Mouse (Mus musculus) layer of hippocampus, adult 9-11 months (tissue): Measurements from ENCODE around the gene Snrpd3.
"Not testable (repeated sequence)": the region's sequence is repeated elsewhere in the genome, so short reads cannot be mapped to it uniquely, and the experiment has no call there.

ENCODE experiments used
- DNase-seq: peaks from one replicate; pipeline ENCODE4 v3.0.0; 2022

The Snrpd3 gene

GRCm38 (mm10) chr10:75517073-75517757, at the start of gene Snrpd3:
Gene Snrpd3 (plus strand): TSS chr10:75517551.
- peak; percentile 96 for DNase-seq

GRCm38 (mm10) chr10:75473411-75473810, 43.9 kb upstream of the Snrpd3 start:
- no peak for DNase-seq

DNA sequence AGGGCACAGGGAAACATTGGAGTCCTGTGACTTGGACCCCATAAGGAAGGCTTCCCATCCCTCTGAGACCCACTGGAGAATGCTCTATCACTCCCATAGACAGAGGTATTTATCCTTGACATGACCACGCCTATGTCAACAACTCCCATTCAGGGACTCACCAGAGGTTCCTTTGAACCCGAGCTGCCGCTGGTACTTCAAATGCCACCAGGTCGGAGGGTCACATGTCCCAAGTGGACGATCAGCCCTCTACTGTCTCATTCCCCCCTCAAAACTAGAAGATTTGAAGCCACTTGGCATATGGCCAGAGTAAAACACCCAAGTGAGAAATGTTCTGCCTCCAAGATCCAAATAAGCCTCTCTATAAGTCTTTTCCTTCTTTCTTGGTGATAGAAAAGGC, 42.8 kb upstream of the Snrpd3 start:
- no peak for DNase-seq

DNA sequence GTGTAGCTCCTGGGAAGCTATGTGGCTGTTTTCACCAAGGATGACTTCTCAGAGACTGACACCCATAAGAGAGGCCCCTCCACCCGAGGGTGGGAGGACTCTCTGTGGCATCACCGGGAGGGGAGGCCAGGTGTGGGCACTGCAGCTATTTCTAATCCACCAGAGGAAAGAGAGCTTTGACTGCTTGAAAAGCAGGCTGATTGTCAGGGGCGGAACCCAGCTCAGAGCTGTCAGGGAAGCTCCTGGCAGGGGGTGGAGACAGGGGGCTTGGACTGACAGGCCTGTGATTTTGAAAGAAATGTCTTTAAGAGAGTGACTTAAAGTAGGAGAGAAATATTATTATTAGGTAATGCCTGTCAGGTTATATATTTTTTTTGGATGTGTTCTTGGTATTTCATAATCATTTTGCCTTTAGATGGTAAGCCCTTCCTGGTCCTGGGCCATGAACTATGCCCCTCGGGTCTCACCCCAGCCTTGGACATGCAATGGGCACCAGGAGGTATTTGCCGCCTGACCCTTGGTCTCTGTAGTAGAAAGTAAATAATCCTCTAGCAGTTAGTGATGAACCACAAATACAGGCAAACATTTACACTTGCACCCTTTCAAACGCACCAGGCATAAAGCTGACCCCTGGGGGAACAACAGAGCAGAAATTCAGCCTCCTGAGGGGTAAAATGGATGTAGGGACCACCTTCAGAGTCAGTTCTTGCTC, 42.1 kb upstream of the Snrpd3 start:
- not testable (repeated sequence) for DNase-seq

DNA sequence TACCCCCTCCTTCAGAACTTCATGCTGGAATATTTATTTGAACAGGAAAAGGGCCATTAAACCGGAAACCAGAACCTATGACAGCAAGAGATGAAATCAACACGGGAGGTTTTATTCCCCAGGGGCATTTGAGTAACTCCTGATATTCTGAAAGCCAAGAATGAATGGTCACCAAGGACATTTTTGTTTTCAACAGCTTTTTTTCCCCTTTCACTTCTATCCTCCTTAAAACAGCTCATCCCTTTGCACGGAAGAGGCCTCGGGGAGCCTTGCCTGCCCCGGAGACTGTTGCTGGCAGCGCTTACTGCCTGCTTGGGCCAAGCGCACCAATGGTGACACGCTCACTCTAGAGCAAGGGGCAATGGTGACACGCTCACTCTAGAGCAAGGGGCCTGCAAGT, 40.3 kb upstream of the Snrpd3 start:
- DNase-seq: no peak

DNA sequence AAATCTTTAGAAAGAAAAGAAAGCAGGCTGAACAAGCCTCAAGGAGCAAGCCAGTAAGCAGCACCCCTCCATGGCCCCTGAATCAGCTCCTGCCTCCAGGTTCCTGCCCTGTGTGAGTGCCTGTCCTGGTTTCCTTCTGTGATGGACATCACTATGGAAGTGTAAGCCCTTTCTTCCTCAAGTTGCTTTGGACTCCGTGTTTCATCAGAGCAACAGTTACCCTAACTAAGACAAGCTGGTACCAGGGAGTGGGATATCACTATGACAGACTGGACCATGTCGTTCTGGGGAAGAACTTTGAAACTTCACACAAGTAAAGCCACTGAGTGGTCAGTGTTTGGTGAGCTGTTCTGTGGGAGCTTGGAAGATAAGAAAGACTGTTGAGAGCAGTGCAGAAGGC, 37.4 kb upstream of the Snrpd3 start:
- no peak for DNase-seq

DNA sequence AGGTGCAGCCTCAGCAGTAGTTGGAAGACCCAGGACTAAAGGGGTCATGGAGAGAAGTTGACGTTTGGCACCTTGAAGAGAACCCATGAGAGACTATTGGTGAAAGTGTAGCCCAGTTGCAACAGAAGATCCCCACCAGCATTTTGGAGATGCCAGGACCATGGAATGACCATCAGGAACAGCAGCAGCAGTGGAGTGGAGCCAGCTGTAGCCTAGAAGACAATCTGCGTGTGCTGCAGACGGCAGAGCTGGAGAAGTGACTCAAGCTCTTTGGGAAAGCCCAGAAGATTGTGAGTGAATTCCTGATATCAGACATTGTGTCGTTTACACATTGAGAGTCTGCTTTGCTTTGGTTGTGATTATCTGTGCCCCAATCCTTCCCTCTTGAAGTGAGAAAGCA, 35.6 kb upstream of the Snrpd3 start:
- no peak for DNase-seq

DNA sequence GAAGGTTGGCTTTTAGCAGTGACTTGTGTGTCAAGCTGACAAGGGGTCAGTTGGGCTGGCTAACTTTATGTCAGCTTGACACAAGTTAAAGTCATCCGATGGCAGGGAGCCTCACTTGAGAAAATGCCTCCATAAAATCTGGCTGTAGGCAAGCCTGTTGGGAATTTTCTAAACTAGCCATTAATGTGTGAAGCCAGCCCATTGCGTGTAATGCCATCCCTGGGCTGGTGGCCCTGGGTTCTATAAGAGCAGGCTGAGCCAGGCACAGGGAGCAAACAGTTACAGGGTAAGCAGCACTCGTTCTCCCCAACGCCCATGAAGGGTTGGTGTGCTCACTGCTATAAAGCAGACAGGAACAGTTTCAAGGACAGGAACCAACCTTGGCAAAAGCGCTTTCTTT, 35.1 kb upstream of the Snrpd3 start:
- no peak for DNase-seq

GRCm38 (mm10) chr10:75482919-75483483, 34.4 kb upstream of the Snrpd3 start:
- DNase-seq: no peak

GRCm38 (mm10) chr10:75484066-75484465, 33.3 kb upstream of the Snrpd3 start:
- no peak for DNase-seq

GRCm38 (mm10) chr10:75484767-75485166, 32.6 kb upstream of the Snrpd3 start:
- DNase-seq: no peak

GRCm38 (mm10) chr10:75486086-75486979, 31.0 kb upstream of the Snrpd3 start:
- DNase-seq: peak; percentile 48

DNA sequence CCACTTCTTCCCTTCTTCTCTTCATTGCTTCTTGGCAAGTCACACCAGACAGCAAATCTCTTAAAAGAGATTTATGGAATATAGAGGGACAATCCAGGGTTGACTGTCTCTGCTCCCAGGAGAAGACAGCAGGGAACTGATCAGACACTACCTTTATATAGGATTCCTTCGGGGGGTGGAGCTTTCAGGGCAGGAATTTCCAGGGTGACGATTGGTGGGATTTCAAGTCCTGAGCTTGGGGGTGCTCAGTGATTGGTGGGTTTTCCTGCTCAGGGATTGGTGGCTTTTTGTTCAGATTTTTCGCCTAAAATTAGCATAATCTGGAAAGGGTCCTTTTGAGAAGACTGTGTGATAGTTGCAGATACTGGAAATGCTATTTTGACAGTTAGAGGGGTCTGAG, 30.2 kb upstream of the Snrpd3 start:
- DNase-seq: no peak

- DNase-seq: no peak
Observed at GRCm38 (mm10) chr10:75489522-75489921, 27.8 kb upstream of the Snrpd3 start.

DNA sequence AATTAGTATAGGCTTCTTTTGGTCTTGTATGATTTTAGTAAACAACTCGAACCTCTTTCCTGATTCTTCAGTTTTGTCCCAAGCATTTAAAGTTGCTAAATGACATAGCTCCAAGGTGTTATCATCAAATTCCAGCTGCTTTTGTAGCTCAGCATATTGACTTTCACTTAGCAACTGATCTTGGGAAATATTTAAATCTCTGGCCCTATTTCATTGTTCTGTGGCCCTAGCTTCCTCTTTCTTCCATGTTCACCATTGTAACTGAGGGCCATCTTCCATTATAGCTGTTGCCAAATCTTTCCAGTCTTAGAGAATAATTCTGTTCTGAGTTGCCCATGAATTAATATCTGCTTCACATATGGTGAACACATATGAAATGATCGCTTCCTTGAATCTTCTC, 26.6 kb upstream of the Snrpd3 start:
- no peak for DNase-seq

- DNase-seq: no peak
Observed at GRCm38 (mm10) chr10:75491234-75491935, 26.0 kb upstream of the Snrpd3 start.

GRCm38 (mm10) chr10:75491936-75492262, 25.5 kb upstream of the Snrpd3 start:
- no peak for DNase-seq

DNA sequence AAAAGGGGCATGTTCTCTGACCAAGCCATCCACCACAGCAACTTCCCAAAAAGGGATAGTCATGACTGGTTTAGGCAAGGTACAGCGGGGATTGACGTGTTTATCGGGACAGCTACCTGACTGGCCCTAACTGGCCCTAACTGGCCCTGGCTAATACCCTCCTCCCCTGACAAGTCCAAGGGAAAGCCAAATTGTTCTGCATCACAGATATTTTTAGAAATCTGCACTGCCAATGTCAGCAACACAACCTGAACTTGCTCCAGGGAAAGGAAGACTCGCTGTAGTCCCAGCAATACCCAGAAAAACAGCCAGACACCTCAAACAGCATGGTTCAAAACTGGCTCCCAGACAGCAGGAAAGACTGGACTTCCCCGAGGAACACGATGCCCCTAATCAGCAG, 22.0 kb upstream of the Snrpd3 start:
- no peak for DNase-seq

- no peak for DNase-seq
Observed at GRCm38 (mm10) chr10:75495921-75496320, 21.4 kb upstream of the Snrpd3 start.

GRCm38 (mm10) chr10:75499214-75499613, 18.1 kb upstream of the Snrpd3 start:
- not testable (repeated sequence) for DNase-seq

- no peak for DNase-seq
Observed at GRCm38 (mm10) chr10:75499791-75500190, 17.6 kb upstream of the Snrpd3 start.

- no peak for DNase-seq
Observed at GRCm38 (mm10) chr10:75500345-75500744, 17.0 kb upstream of the Snrpd3 start.

DNA sequence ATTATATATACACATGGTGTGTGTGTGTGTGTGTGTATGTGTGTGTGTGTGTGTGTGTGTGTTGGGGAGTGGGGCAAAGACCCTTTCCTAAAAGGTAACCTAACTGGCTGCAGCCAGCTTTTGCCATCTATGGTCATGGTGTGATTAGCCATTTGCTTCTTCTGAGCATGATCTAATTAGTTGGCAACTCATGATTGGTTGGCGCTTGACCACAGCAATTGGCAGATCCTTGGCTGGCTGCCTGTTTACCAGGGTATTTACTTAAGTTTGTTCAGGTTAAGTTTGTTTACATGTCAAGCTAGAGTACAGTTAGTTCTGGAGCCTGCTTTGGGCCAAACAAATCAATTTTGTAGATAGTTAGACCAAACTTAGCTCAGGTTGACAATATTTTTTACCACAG, 15.7 kb upstream of the Snrpd3 start:
- no peak for DNase-seq
